Mouse (Mus musculus) bone marrow macrophage, adult 2 months (primary cell): ENCODE results near the gene Erp27.

ENCODE experiments used
- CTCF ChIP-seq: IDR thresholded peaks from 2 replicates; pipeline ENCODE4 v1.5.1; 2012; ENCODE audit warnings: low read depth, mild to moderate bottlenecking, low read length, moderate library complexity
- POLR2A ChIP-seq: IDR thresholded peaks from 2 replicates; pipeline ENCODE4 v1.6.1; 2012; ENCODE audit warnings: mild to moderate bottlenecking, low read depth, low read length, borderline replicate concordance

GRCm38 (mm10) chr6:136914234-136914633 lies 7.7 kb downstream of the Erp27 start:
- TF ChIP-seq CTCF (no peak), POLR2A (no peak)
